Mouse (Mus musculus) G1E (cell line): ENCODE measurements around the gene Sag. TPM values are rescaled to one million over a fixed set of nuclear protein-coding genes. Genes with fewer than 3 reads are reported as not detected.

Experiments used
- ATAC-seq: 2 replicates; pipeline ENCODE4 v1.8.0; 2016; ENCODE audit warnings: mild to moderate bottlenecking; ENCODE audit not compliant: insufficient number of reproducible peaks, poor library complexity, low FRiP score, severe bottlenecking; ENCODE audit errors: extremely low read depth
- DNase-seq: peaks from one replicate; pipeline ENCODE4 v3.0.0; 2012; ENCODE audit warnings: low spot score
- H3K27me3 ChIP-seq: 2 replicates; pipeline ENCODE4 v1.6.1; 2012; ENCODE audit warnings: mild to moderate bottlenecking, low read length, inconsistent platforms; ENCODE audit not compliant: insufficient read depth
- H3K36me3 ChIP-seq: replicated peaks from 2 replicates; pipeline ENCODE3; 2012; ENCODE audit warnings: mild to moderate bottlenecking, inconsistent platforms
- H3K4me1 ChIP-seq: 2 replicates; pipeline ENCODE4 v1.6.1; 2012; ENCODE audit warnings: low read depth, low read length, inconsistent platforms, mixed read lengths; ENCODE audit not compliant: insufficient read depth
- H3K4me3 ChIP-seq: 2 replicates; pipeline ENCODE4 v1.5.1; 2012; ENCODE audit warnings: low read depth, mild to moderate bottlenecking, inconsistent platforms, low read length, moderate library complexity, mixed read lengths
- H3K9me3 ChIP-seq: replicated peaks from 2 replicates; pipeline ENCODE4 v1.6.1; 2012; ENCODE audit warnings: inconsistent platforms
- CTCF ChIP-seq: IDR thresholded peaks from 2 replicates; pipeline ENCODE4 v1.5.1; 2012; ENCODE audit warnings: low read depth, low read length, inconsistent platforms, mixed read lengths
- GATA1 ChIP-seq: IDR thresholded peaks from 2 replicates; pipeline ENCODE4 v1.6.1; 2012; ENCODE audit warnings: borderline replicate concordance, low read length, inconsistent platforms, mixed read lengths
- GATA2 ChIP-seq: IDR thresholded peaks from 2 replicates; pipeline ENCODE4 v1.6.1; 2012; ENCODE audit warnings: low read depth, low read length, inconsistent platforms, borderline replicate concordance
- POLR2AphosphoS5 ChIP-seq: IDR thresholded peaks from 2 replicates; pipeline ENCODE4 v1.6.1; 2012; ENCODE audit warnings: low read depth, low read length, inconsistent platforms; ENCODE audit not compliant: insufficient replicate concordance
- TAL1 ChIP-seq: conservative IDR thresholded peaks from 2 replicates; pipeline ENCODE4 v1.6.1; 2012; ENCODE audit warnings: low read depth, low read length, inconsistent platforms, mixed read lengths
- polyA plus RNA-seq: library from polyadenylated mRNA; stranded (reverse); fragments of >175 nt; gene quantifications from 2 replicates; pipeline ENCODE4 v1.2.3, GENCODE M21; 2012
- total RNA-seq, 2 experiments: library from RNA; stranded (forward) in 1 of 2; stranded (reverse) in 1 of 2; fragments of 200-1000 nt in 1 of 2; fragments of >200 nt in 1 of 2; fragmentation: Nextera tagmentation in 1 of 2; gene quantifications; 2 replicates each; pipeline ENCODE4 v1.2.3; 2014 to 2017

The Sag gene
- total and polyA plus RNA-seq, 3 experiments: 0.82 TPM; not detected in 2

GRCm38 (mm10) chr1:87836453-87836852 lies 33.0 kb downstream of the Sag start:
- no peaks in the 10 kb centered on the region for H3K36me3 ChIP-seq
- TF ChIP-seq TAL1 (no peak), GATA1 (no peak), POLR2AphosphoS5 (no peak), GATA2 (no peak), CTCF (no peak)
- ATAC-seq: no peak

DNA sequence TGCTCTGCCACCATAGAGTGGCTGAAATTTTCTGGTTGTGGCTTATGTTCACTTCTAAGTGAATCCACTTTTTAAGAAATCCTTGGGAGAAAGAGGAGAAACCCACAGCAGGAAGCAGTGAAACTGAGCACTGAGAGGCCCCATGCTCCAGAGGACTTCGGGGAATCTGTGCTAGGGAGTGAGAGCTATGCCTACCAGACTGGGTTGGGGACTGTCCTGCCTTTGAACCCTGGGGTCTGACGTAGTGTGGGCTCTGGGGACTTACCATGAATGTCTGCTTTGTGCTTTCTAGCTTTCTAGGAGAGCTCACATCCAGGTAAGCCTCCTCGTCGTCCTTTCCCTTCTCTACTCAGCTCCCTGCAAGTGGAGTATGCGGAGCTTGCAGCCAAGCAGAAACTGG lies 33.5 kb downstream of the Sag start:
- Histone ChIP-seq H3K4me1 (no peaks in the 10 kb centered on the region), H3K4me3 (no peak overlapping the region), H3K9me3 (no peaks in the 10 kb centered on the region), H3K27me3 (peaks cover 34% of the 10 kb centered on the region), H3K36me3 (no peaks in the 10 kb centered on the region)
- DNase-seq: no peak
- no peak for TF ChIP-seq GATA1
- TF ChIP-seq CTCF: no peak
- no peak for TF ChIP-seq GATA2
- TF ChIP-seq TAL1: no peak
- no peak for TF ChIP-seq POLR2AphosphoS5
- no peak for ATAC-seq

More at GRCm38 (mm10) chr1:87836453-87836852, 33.0 kb downstream of the Sag start:
- no peak for DNase-seq
- H3K4me1 ChIP-seq: no peaks in the 10 kb centered on the region
- H3K27me3 ChIP-seq: peaks cover 37% of the 10 kb centered on the region
- H3K9me3 ChIP-seq: no peaks in the 10 kb centered on the region
- H3K4me3 ChIP-seq: no peak overlapping the region

DNA sequence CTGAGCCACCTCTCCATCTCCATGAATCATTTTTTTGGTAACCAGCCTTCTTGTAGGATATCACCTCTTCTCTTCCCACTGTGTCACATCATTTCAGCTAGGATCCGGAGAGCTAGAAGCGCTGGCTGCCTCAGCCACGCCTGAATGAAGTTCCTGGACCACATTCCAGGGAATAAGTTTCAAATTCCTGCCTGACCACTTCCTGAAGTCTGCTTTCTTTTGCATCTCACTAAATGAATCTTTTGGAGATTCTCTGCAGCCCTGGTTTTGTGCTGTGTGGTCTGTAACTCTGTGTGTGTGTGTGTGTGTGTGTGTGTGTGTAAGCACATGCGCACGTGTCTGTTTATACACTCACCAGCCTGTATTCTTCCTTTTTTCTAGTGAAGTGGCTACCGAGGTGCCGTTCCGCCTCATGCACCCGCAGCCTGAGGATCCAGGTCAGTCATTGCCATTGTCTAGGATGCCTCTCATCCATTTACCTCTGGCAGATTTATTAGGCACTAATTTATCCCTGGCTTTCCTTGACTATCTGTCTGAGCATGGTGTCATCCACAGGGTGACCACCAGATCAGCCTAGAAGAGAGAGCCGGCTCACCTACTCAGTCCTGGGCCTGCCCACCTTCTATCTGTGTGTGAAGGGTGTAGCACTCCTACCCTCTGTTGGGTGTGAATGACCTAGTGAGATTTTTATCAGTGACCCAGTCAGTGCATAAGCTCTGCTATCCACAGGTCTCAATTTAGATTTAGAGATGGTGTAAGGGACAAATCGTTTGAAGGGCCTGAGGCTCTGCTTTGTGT lies 37.1 kb downstream of the Sag start:
- H3K4me1 ChIP-seq: no peaks in the 10 kb centered on the region
- H3K27me3 ChIP-seq: peaks cover 32% of the 10 kb centered on the region

GRCm38 (mm10) chr1:87846801-87847474 lies 43.5 kb downstream of the Sag start:
- ATAC-seq: no peak

More for the DNA sequence above, 37.1 kb downstream of the Sag start:
- Histone ChIP-seq H3K4me3 (no peak overlapping the region), H3K9me3 (no peaks in the 10 kb centered on the region), H3K36me3 (no peaks in the 10 kb centered on the region)
- ATAC-seq (no peak), DNase-seq (no peak)
- TF ChIP-seq GATA2: no peak
- TF ChIP-seq GATA1: no peak
- no peak for TF ChIP-seq POLR2AphosphoS5
- TF ChIP-seq TAL1: no peak
- TF ChIP-seq CTCF: no peak

DNA sequence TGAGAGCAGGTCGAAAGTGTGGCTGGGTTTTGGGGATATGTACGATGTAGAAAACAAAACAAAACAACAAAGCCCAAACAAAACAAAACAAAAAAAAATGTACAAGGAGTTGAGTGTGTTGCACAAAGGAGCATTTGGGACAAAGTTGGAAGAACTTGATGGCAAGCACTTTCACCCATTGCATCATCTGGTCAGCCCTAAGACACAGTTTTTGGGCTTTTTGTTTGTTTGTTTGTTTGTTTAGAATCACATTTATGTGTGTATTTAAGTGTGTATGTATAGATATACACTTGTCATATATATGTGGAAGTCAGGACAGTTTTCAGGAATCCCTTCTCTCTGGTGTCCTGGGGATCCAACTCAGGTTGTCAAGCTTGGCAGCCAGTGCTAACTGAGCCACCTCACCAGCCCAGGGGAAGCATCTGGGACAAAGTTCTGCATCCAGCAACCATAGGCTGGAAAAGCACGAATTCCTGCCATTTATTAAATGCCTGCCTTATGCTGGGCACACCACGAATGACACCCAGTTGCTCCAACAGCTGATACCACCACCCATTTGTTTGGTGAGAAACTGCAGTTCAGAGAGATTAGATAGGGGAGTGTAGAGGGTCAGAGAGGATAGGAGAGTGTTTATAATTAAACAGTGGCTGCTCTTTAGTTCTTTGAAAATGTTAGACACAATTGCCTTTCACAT lies 44.1 kb downstream of the Sag start:
- Histone ChIP-seq H3K4me1 (peaks cover 35% of the 10 kb centered on the region), H3K4me3 (no peak overlapping the region), H3K36me3 (no peaks in the 10 kb centered on the region), H3K27me3 (peaks cover 47% of the 10 kb centered on the region), H3K9me3 (no peaks in the 10 kb centered on the region)
- no peak for TF ChIP-seq GATA1
- TF ChIP-seq CTCF: no peak
- no peak for TF ChIP-seq GATA2
- DNase-seq: no peak
- no peak for ATAC-seq

More at GRCm38 (mm10) chr1:87846801-87847474, 43.5 kb downstream of the Sag start:
- Histone ChIP-seq H3K36me3 (no peaks in the 10 kb centered on the region), H3K4me3 (no peak overlapping the region), H3K27me3 (peaks cover 47% of the 10 kb centered on the region), H3K4me1 (peaks cover 28% of the 10 kb centered on the region), H3K9me3 (no peaks in the 10 kb centered on the region)
- TF ChIP-seq GATA1 (no peak), POLR2AphosphoS5 (no peak), CTCF (no peak), TAL1 (no peak), GATA2 (no peak)
- DNase-seq: no peak
